Mouse (Mus musculus): ENCODE results near the gene Zfp850.
"Not testable (repeated sequence)": the region's sequence is repeated elsewhere in the genome, so short reads cannot be mapped to it uniquely, and the experiment has no call there.

The Zfp850 gene

GRCm38 (mm10) chr7:28013549-28014444 lies at the start of gene Zfp850:
Gene Zfp850 (minus strand): TSS chr7:28014115.
- peak; percentile 31 for DNase-seq (ENCODE audit: extremely low spot score, low read depth, low spot score)

DNA sequence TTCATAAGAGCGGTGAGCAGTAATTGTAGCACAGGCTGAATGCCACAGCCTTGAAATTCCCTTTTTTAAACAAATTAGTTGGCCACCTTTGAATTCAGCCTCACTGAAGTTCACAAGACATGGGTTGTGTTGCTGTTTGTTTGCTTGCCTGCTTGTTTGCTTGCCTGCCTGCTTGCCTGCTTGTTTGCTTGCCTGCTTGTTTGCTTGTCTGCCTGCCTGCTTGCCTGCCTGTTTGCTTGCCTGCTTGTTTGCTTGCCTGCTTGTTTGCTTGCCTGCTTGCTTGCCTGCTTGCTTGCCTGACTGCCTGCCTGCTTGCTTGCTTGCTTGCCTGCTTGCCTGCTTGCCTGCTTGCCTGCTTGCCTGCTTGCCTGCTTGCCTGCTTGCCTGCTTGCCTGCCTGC lies 46.1 kb upstream of the Zfp850 start:
- no peak for DNase-seq (ENCODE audit: extremely low spot score, low read depth, low spot score)

DNA sequence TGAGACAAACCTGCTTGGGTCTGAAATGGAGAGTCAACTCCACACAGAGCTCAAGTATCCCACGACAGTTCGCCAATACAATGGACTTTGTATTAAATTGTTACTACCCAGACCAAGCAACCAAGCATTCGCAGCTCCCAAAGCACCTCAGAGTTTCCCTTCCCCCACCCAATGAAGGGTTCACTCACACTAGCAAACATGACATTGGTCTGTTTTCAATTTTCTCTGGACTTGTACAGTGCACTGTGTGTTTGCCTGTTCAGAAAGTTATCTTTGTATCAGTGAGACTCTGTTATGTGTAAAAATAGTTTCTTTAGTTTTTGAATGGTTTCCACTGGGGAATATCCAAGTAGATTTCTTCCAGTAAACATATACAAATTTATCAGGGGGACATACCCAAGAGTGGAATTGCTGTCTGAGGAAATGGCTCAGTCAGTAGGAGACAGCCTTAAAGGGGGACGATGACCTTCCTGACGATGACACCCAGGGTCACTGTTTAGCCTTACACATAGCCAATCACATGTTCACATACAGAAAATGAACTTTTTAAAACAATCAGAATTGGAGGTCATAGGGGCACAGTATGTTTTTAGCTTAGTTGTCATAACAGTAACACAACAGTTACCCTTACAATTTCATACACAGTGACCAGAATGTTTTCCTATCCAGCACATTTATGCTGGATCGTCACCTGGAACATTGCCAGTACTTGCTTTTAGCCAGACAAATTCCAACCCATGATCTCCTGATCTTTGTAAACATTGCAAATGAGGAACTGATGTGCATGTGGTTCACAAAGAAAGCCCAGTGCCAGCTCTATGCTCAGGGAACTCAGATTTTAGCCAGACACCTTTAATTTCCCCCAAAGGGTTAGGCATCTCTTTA lies 39.4 kb upstream of the Zfp850 start:
- DNase-seq (ENCODE audit: extremely low spot score, low read depth, low spot score) = no peak

- DNase-seq (ENCODE audit: extremely low spot score, low read depth, low spot score) = no peak
These were observed 36.7 kb upstream of the Zfp850 start for GRCm38 (mm10) chr7:28050584-28050983.

DNA sequence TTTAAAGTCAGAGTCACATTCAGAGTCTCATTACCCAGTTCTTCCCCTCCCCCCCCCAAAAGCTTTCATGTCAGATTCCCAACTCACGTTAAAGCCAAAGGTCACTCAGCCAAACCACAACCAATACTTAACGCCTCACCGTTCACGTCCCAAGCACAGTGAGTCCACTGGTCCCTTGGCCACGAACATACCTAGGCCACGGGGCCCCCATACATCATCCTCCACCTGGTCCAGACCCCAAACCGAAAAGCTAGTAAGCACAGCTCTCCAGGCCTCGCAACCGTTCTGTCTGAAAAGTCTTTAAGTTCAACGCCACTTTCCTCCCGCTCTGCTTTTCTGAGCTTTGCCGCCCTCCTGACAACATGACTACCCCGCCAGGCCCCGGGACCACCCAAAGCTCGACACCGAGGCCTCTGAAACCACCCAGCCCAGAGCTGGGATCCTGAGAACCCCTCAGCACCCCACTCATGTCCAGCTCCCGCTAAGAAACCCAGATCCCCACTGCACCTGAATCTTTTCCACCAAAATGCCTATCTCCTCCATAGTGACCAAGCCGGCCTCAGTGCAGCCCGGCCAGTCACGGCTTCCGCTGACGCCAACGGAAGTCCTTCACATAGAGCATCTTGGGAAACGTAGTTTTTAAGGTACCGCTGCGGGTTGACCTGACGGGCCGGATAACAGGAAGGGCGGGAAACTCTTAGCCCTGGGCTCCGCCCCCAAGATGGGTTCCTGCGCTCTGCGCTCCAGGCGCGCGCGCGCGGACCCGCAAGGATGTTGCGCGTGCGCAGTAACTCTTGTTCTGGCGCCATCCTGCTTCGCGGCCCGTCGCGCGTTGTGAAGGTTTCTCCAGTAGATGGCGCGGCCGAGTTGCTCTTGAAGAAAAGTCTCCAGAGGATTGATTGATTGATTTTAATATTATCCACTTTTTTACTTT lies 35.8 kb upstream of the Zfp850 start, which contains the start of gene Psmc4:
TSS of gene Psmc4 (minus strand) at position 626 of the 934 bp plus-strand sequence.
- DNase-seq (ENCODE audit: extremely low spot score, low read depth, low spot score) = peak; percentile 96

- DNase-seq (ENCODE audit: extremely low spot score, low read depth, low spot score) = no peak
These were observed 30.6 kb upstream of the Zfp850 start for GRCm38 (mm10) chr7:28044524-28044923.

- peak; percentile 26 for DNase-seq (ENCODE audit: extremely low spot score, low read depth, low spot score)
These were observed 513 bp upstream of the Zfp850 start for GRCm38 (mm10) chr7:28014445-28014810.

DNA sequence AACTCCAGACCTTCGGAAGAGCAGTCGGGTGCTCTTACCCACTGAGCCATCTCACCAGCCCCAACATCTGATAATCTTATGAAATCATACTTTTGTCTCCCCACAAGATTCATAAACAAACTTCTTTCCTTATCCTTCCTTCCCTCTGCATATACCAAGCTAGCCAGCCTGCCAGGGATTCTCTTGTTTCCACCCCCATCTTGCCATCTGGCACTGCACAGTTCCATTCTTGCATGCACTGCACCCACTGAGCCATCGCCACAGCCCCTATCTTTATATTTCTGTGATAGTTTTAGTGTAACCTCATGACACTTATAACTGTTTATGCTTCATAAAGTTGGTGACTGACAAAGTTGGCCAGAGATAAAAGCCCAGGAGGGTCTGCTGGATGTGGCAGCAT lies 3.6 kb downstream of the Zfp850 start:
- no peak for DNase-seq (ENCODE audit: extremely low spot score, low read depth, low spot score)

GRCm38 (mm10) chr7:27982197-27982596 lies 31.7 kb downstream of the Zfp850 start:
- DNase-seq (ENCODE audit: extremely low spot score, low read depth, low spot score) = no peak

DNA sequence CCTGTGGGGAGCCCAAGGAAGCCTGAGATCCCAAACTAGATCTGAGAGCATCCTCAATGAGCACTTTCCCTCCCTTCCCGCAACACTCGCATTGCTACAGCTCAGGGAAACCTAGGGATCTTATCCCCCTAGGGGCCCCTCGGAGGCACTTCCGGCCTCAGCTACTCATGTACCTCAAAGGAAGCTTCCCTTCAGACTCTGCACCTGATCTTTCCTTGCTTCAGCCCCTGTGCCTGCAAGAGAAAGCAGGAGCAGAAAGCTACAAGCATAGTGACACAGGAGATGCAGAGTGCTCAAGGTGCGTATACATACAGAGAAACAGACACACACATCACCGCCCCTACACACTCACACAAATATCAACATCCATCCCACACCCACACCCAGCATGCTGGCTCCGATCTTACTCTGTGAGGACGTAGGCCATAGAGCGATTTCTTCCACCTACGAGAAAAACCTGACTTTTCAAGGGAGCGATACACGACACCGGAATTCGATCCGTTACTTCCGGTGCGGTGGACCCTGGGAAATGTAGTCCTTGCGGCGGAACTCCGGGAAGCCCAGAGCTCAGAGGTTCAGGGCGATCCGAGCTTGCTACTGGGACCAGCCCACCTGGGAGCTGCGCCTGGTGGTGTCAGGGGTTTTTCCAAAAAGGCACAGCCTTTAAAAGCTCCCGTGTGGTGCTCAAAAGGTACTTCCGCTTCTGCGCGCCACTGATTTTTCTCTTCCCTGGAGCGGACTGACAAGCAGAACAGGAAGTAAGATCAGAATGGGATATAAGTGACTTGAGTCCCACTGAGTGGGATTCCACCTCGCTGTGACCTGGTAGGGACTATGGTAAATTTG lies 35.0 kb downstream of the Zfp850 start, which contains the start of gene Zfp780b:
TSS of gene Zfp780b (minus strand) at position 489 of the 846 bp plus-strand sequence.
- peak; percentile 60 for DNase-seq (ENCODE audit: extremely low spot score, low read depth, low spot score)

GRCm38 (mm10) chr7:27949451-27949850 lies 64.5 kb downstream of the Zfp850 start:
- DNase-seq (ENCODE audit: extremely low spot score, low read depth, low spot score) = not testable (repeated sequence)

DNA sequence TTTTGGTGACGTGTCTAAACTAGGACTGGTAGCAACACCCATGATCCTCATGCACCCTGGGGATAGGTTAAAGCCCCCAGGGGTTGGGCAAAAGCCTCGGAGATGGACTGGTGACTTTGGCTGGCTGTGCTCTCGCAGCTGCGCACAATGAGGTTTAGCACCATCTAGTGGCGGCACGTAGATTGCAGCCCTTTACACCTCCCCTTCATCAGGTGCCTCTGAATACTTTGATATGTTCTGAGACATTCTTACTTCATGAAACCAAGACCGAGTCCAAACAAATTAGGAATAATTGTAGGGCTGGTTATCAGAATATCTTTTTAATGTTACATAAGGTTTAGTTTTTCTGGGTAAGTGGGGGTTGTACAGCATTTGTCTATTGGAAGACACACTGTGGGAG lies 72.0 kb downstream of the Zfp850 start:
- not testable (repeated sequence) for DNase-seq (ENCODE audit: extremely low spot score, low read depth, low spot score)

Data from hindlimb bud, embryonic 11.5 days (tissue).